Mouse (Mus musculus): ENCODE data around the gene Spryd3. TPM values are rescaled to one million over a fixed set of nuclear protein-coding genes. Genes with fewer than 3 reads are reported as not detected.

Spryd3 gene
- 22.7 and 34.8 TPM in 2 replicates for total RNA-seq (2012; rRNA removed)

- Histone ChIP-seq H3K36me3 (ENCODE audit: control insufficient read depth, insufficient read depth, low read length, poor library complexity, severe bottlenecking) (no peaks in the 10 kb centered on the region; the same call in 1 of the 2 replicates), H3K9ac (ENCODE audit: insufficient read depth, low read depth, low read length, poor library complexity, severe bottlenecking) (peak within 1 kb of the TSS; percentile 79)
- TF ChIP-seq CHD2 (IDR thresholded peaks at IDR 0.05; ENCODE audit: low read depth, low read length) (peak; percentile 93), MAFK (IDR thresholded peaks at IDR 0.05; ENCODE audit: insufficient read depth, low read depth, low read length) (no peak)
These were observed at the start of gene Spryd3 for GRCm38 (mm10) chr15:102136129-102136758. TSS of gene Spryd3 (minus strand) at chr15:102136234.

GRCm38 (mm10) chr15:102183076-102183475 is 47.0 kb upstream of the Spryd3 start:
- TF ChIP-seq ZNF384 (IDR thresholded peaks at IDR 0.05; ENCODE audit: low read depth, low read length), result no peak
- no peak for TF ChIP-seq CHD2 (IDR thresholded peaks at IDR 0.05; ENCODE audit: low read depth, low read length)
- TF ChIP-seq MAFK (IDR thresholded peaks at IDR 0.05; ENCODE audit: insufficient read depth, low read depth, low read length), result no peak
- TF ChIP-seq ZC3H11A (IDR thresholded peaks at IDR 0.05; ENCODE audit: borderline replicate concordance, low read depth, low read length), result no peak
- no peak for TF ChIP-seq HCFC1 (IDR thresholded peaks at IDR 0.05; ENCODE audit: borderline replicate concordance, insufficient read depth, low read length)
- Histone ChIP-seq H3K9ac (ENCODE audit: insufficient read depth, low read depth, low read length, poor library complexity, severe bottlenecking) (no peak overlapping the region), H3K27ac (ENCODE audit: insufficient read depth, low read depth, low read length, poor library complexity, severe bottlenecking) (no peak overlapping the region), H3K9me3 (ENCODE audit: control insufficient read depth, insufficient read depth, low read depth, low read length) (no peaks in the 10 kb centered on the region), H3K4me1 (ENCODE audit: control insufficient read depth in 2 of 2, insufficient read depth in 2 of 2, low read length in 2 of 2, poor library complexity in 1 of 2) (peaks cover 5 to 18% of the 10 kb centered on the region in 2 experiments; a peak in 2 of 4 replicates), H3K36me3 (ENCODE audit: control insufficient read depth, insufficient read depth, low read length, poor library complexity, severe bottlenecking) (peaks cover 26% of the 10 kb centered on the region), H3K4me3 (ENCODE audit: insufficient read depth in 1 of 2, low read depth in 1 of 2, low read length in 2 of 2, poor library complexity in 1 of 2, severe bottlenecking in 1 of 2) (no peak overlapping the region)
- in situ Hi-C loops (cut with MboI; ENCODE audit: low sequenced_read_pairs in 2 of 2, unreplicated experiment in 2 of 2), result no loop called here
- DNase-seq (ENCODE audit: low read depth, low spot score), result no peak

More at GRCm38 (mm10) chr15:102136129-102136758, at the start of gene Spryd3:
- Histone ChIP-seq H3K4me1 (ENCODE audit: control insufficient read depth in 2 of 2, insufficient read depth in 2 of 2, low read length in 2 of 2, poor library complexity in 1 of 2) (peaks cover 0 to 2% of the 10 kb centered on the region in 2 experiments; a peak in 1 of 4 replicates), H3K27ac (ENCODE audit: insufficient read depth, low read depth, low read length, poor library complexity, severe bottlenecking) (peak within 1 kb of the TSS; percentile 37; the same call in 1 of the 2 replicates), H3K4me3 (ENCODE audit: insufficient read depth in 1 of 2, low read depth in 1 of 2, low read length in 2 of 2, poor library complexity in 1 of 2, severe bottlenecking in 1 of 2) (peak within 1 kb of the TSS; percentile 84 to 87), H3K9me3 (ENCODE audit: control insufficient read depth, insufficient read depth, low read depth, low read length) (no peaks in the 10 kb centered on the region)
- peak; percentile 91 for DNase-seq (ENCODE audit: low read depth, low spot score)
- in situ Hi-C loops (cut with MboI; ENCODE audit: low sequenced_read_pairs in 2 of 2, unreplicated experiment in 2 of 2), result no loop called here

GRCm38 (mm10) chr15:102179924-102180323 is 43.9 kb upstream of the Spryd3 start:
- peak overlapping the region; percentile 71; the same call in 1 of the 2 replicates for H3K9ac ChIP-seq (ENCODE audit: insufficient read depth, low read depth, low read length, poor library complexity, severe bottlenecking)
- peaks cover 8 to 18% of the 10 kb centered on the region in 2 experiments; a peak in 1 of 4 replicates for H3K4me1 ChIP-seq (ENCODE audit: control insufficient read depth in 2 of 2, insufficient read depth in 2 of 2, low read length in 2 of 2, poor library complexity in 1 of 2)
- peaks cover 16% of the 10 kb centered on the region for H3K36me3 ChIP-seq (ENCODE audit: control insufficient read depth, insufficient read depth, low read length, poor library complexity, severe bottlenecking)
- no peaks in the 10 kb centered on the region for H3K9me3 ChIP-seq (ENCODE audit: control insufficient read depth, insufficient read depth, low read depth, low read length)
- peak overlapping the region; percentile 60 to 62 for H3K4me3 ChIP-seq (ENCODE audit: insufficient read depth in 1 of 2, low read depth in 1 of 2, low read length in 2 of 2, poor library complexity in 1 of 2, severe bottlenecking in 1 of 2)
- H3K27ac ChIP-seq (ENCODE audit: insufficient read depth, low read depth, low read length, poor library complexity, severe bottlenecking), result peak overlapping the region; percentile 34; the same call in 1 of the 2 replicates
- in situ Hi-C loops (cut with MboI; ENCODE audit: low sequenced_read_pairs in 2 of 2, unreplicated experiment in 2 of 2), result no loop called here
- no peak for DNase-seq (ENCODE audit: low read depth, low spot score)
- TF ChIP-seq MAFK (IDR thresholded peaks at IDR 0.05; ENCODE audit: insufficient read depth, low read depth, low read length), result peak; percentile 69
- TF ChIP-seq HCFC1 (IDR thresholded peaks at IDR 0.05; ENCODE audit: borderline replicate concordance, insufficient read depth, low read length), result no peak

- H3K36me3 ChIP-seq (ENCODE audit: control insufficient read depth, insufficient read depth, low read length, poor library complexity, severe bottlenecking), result peaks cover 14% of the 10 kb centered on the region
- DNase-seq (ENCODE audit: low read depth, low spot score), result no peak
- peak overlapping the region; percentile 34; the same call in 1 of the 2 replicates for H3K27ac ChIP-seq (ENCODE audit: insufficient read depth, low read depth, low read length, poor library complexity, severe bottlenecking)
- peaks cover 8 to 18% of the 10 kb centered on the region in 2 experiments; a peak in 1 of 4 replicates for H3K4me1 ChIP-seq (ENCODE audit: control insufficient read depth in 2 of 2, insufficient read depth in 2 of 2, low read length in 2 of 2, poor library complexity in 1 of 2)
- H3K9me3 ChIP-seq (ENCODE audit: control insufficient read depth, insufficient read depth, low read depth, low read length), result no peaks in the 10 kb centered on the region
- TF ChIP-seq ZNF384 (IDR thresholded peaks at IDR 0.05; ENCODE audit: low read depth, low read length), result no peak
- TF ChIP-seq CHD2 (IDR thresholded peaks at IDR 0.05; ENCODE audit: low read depth, low read length), result no peak
- no peak for TF ChIP-seq ZC3H11A (IDR thresholded peaks at IDR 0.05; ENCODE audit: borderline replicate concordance, low read depth, low read length)
- no peak for TF ChIP-seq HCFC1 (IDR thresholded peaks at IDR 0.05; ENCODE audit: borderline replicate concordance, insufficient read depth, low read length)
- no peak for TF ChIP-seq MAFK (IDR thresholded peaks at IDR 0.05; ENCODE audit: insufficient read depth, low read depth, low read length)
- in situ Hi-C loops (cut with MboI; ENCODE audit: low sequenced_read_pairs in 2 of 2, unreplicated experiment in 2 of 2), result no loop called here
- peak overlapping the region; percentile 60 to 62 for H3K4me3 ChIP-seq (ENCODE audit: insufficient read depth in 1 of 2, low read depth in 1 of 2, low read length in 2 of 2, poor library complexity in 1 of 2, severe bottlenecking in 1 of 2)
- peak overlapping the region; percentile 71; the same call in 1 of the 2 replicates for H3K9ac ChIP-seq (ENCODE audit: insufficient read depth, low read depth, low read length, poor library complexity, severe bottlenecking)
These were observed 43.1 kb upstream of the Spryd3 start for GRCm38 (mm10) chr15:102179106-102179505.

Measured in ES-E14 (cell line).